Mouse (Mus musculus) stomach, embryonic 16.5 days (tissue): ENCODE measurements around the gene Tbc1d22a. TPM values are rescaled to one million over a fixed set of nuclear protein-coding genes. Genes with fewer than 3 reads are reported as not detected.
"Not testable (repeated sequence)": the region's sequence is repeated elsewhere in the genome, so short reads cannot be mapped to it uniquely, and the experiment has no call there.

Experiments used
- ATAC-seq: fragments of 200-750 bp; cut with Nextera tagmentation; 2 replicates; pipeline ENCODE4 v1.8.0; 2017; ENCODE audit warnings: moderate number of reproducible peaks, moderate TSS enrichment; ENCODE audit not compliant: insufficient read depth, low FRiP score
- H3K27ac ChIP-seq: fragments of 300-500 bp; sonication (generic); 2 replicates; pipeline ENCODE4 v1.5.1; 2014; ENCODE audit warnings: low read length
- H3K27me3 ChIP-seq: fragments of 300-500 bp; sonication (generic); 2 replicates; pipeline ENCODE4 v1.6.1; 2014; ENCODE audit warnings: low read length, control low read depth, mixed read lengths; ENCODE audit not compliant: control insufficient read depth, insufficient read depth
- H3K36me3 ChIP-seq: fragments of 300-500 bp; sonication (generic); 2 replicates; pipeline ENCODE4 v1.6.1; 2014; ENCODE audit warnings: low read length; ENCODE audit not compliant: control insufficient read depth, insufficient read depth
- H3K4me1 ChIP-seq: fragments of 300-500 bp; sonication (generic); 2 replicates; pipeline ENCODE4 v1.6.1; 2014; ENCODE audit warnings: low read length, control low read depth, mixed read lengths; ENCODE audit not compliant: control insufficient read depth, insufficient read depth
- H3K4me2 ChIP-seq: fragments of 300-500 bp; sonication (generic); 2 replicates; pipeline ENCODE4 v1.6.1; 2014; ENCODE audit warnings: low read depth, low read length, mixed read lengths
- H3K4me3 ChIP-seq: fragments of 300-500 bp; sonication (generic); replicated peaks from 2 replicates; pipeline ENCODE4 v1.5.1; 2014; ENCODE audit warnings: mild to moderate bottlenecking, low read length
- H3K9ac ChIP-seq: fragments of 300-500 bp; sonication (generic); 2 replicates; pipeline ENCODE4 v1.6.1; 2014; ENCODE audit warnings: low read length
- H3K9me3 ChIP-seq: fragments of 300-500 bp; sonication (generic); replicated peaks from 2 replicates; pipeline ENCODE4 v1.6.1; 2016; ENCODE audit warnings: low read length, control low read depth; ENCODE audit not compliant: control insufficient read depth
- WGBS: fragments of 180-500 bp; shearing (Covaris S2); extraction: QIAGEN DNeasy Blood & Tissue Kit; methylation state at CpG from one replicate; pipeline ENCODE4 v1.1.7; 2014; 5-methylcytosine and 5-hydroxymethylcytosine counted together
- polyA plus RNA-seq: library from polyadenylated mRNA; unstranded; fragments of >200 nt; fragmentation: Nextera tagmentation; extraction: Ambion mirVana; gene quantifications from 2 replicates; pipeline ENCODE4 v1.2.1, GENCODE M21; 2015

The Tbc1d22a gene
- polyA plus RNA-seq, 1 experiment from 2014 or later: 12.0 TPM

DNA sequence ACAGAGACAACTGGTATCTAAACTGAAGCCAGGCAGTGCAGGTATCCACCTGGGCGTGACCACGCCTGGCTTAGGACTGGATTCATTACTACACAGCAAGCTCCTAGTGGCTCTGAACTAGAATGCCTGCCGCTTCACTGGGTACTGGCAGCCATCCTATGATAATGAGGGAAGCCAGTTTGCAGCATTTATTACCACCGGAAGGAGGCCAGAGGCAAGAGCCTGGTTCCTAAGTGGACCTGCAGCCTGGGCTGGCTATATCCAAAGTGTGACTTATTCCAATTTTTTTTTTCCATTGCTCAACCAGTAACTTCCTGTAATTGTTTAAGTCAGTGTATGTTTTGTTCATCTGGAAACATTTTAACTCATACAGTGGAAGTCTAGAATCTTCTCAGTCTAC lies 7.9 kb upstream of the Tbc1d22a start:
- H3K36me3 ChIP-seq: no peaks in the 10 kb centered on the region
- H3K4me2 ChIP-seq: no peak overlapping the region
- H3K9me3 ChIP-seq: no peaks in the 10 kb centered on the region
- H3K4me3 ChIP-seq: no peak overlapping the region
- no peak for ATAC-seq
- H3K27ac ChIP-seq: no peak overlapping the region; the same call in none of the 2 replicates
- H3K9ac ChIP-seq: no peak overlapping the region
- no peaks in the 10 kb centered on the region for H3K27me3 ChIP-seq
- peaks cover 19% of the 10 kb centered on the region; the same call in 1 of the 2 replicates for H3K4me1 ChIP-seq
- WGBS: 69% methylated on average over 4 of the region's 4 CpGs

DNA sequence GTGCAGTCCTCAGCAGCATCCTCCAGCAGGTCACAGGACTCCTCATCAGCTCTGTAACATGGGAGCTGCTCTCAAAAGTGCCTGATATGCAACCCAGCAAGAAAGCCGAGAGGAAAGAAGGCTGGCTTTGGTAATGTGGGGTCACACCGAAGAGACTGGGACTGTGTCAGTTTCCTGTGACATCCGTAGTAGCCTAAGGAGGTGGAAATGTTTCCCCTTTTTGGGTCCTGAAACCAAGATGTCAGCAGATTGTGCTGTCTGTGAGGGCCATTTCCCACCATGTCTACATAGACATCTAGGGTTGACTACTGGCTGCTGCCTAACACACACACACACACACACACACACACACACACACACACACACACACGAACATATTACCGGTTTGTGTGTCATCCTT lies 2.1 kb upstream of the Tbc1d22a start:
- 91% methylated on average over 5 of the region's 5 CpGs for WGBS
- H3K36me3 ChIP-seq, H3K9ac ChIP-seq, ATAC-seq, H3K9me3 ChIP-seq, H3K27me3 ChIP-seq, H3K4me3 ChIP-seq, H3K27ac ChIP-seq, H3K4me2 ChIP-seq: not testable (repeated sequence)
- peaks cover 16% of the 10 kb centered on the region for H3K4me1 ChIP-seq

DNA sequence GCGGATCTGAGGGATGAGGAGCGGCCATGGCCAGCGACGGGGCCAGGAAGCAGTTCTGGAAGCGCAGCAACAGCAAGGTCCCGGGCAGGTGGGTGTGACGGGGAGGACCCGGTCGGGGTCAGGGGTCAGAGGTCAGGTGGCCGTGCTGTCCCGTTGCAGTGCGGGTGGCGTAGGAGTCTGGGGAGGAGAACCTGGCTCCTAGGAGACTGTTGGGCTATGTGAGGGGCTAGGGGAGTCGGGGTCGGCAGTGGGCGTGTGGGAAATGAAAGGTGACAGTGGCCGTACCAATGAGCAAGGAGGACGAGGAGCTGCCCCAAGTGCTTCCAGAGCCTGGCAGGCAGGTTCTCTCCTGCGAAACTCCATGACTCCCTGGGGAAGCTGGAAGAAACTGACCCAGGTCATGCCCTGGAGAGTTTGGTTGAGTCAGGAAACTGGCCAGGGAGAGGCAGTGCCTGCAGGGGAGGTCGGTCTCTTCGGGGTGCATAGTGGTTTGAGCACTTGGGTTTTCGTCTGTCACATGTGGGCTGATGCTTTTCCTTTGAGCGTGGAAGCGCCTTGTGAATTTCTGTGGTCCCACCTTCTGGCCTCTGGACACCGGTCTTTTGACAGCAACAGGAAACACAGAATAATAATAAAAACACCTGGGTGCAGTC lies 416 bp downstream of the Tbc1d22a start:
- ATAC-seq: no peak
- no peaks in the 10 kb centered on the region for H3K9me3 ChIP-seq
- H3K4me1 ChIP-seq: peaks cover 16% of the 10 kb centered on the region
- H3K4me2 ChIP-seq: peak overlapping the region; percentile 92
- H3K4me3 ChIP-seq: peak overlapping the region; percentile 89
- 11% methylated on average over 25 of the region's 25 CpGs for WGBS
- H3K27ac ChIP-seq: peak overlapping the region; percentile 92
- H3K27me3 ChIP-seq: no peaks in the 10 kb centered on the region
- no peaks in the 10 kb centered on the region for H3K36me3 ChIP-seq
- peak overlapping the region; percentile 94 for H3K9ac ChIP-seq

DNA sequence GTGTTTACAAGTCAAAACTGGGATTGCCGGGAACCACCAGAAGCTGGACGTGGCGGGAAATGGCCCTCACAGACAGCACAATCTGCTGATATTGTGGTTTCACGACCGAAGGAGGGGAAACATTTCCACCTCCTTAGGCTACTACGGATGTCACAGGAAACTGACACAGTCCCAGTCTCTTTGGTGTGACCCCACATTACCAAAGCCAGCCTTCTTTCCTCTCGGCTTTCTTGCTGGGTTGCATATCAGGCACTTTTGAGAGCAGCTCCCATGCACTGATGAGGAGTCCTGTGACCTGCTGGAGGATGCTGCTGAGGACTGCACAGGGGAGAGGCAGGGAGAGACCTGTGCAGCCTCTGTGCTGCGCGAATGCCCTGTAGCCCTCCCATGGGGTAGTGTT lies 2.4 kb downstream of the Tbc1d22a start:
- H3K36me3 ChIP-seq, ATAC-seq: not testable (repeated sequence)

DNA sequence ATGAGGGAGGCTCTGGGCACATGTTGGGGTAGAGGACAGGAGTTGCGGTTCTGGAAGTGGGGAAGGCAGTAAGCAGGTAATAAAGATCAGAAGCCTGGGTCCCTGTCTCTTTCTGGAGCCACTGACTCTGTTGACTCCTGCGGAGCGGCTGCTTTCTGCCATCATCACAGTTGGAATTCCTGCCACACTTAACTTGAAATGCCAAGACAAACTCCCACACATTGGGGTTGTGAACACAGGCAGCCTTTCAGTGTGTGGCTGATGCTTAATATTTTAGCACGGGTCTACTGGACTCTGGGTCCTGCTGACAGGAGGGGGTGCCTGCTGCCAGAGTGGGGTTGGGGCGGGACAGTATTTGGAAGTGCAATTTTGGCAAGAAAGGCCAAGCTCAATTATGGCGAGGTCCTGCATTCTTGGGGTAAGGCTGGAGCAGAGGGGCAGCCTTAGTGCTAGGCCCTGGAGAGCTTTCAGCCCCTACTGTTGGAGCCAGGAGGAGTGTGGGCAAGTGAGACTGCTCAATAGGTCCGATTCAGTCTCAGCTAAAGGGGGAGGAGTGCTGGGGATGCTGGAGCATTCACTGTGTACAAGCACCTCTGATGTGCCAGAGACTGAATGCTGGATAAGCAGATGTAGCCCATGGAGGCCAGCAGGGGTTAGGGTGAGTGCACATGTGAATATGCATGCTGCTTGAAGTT lies 5.4 kb downstream of the Tbc1d22a start:
- H3K27me3 ChIP-seq: no peaks in the 10 kb centered on the region
- H3K4me3 ChIP-seq: no peak overlapping the region
- H3K4me2 ChIP-seq: no peak overlapping the region
- no peaks in the 10 kb centered on the region for H3K9me3 ChIP-seq
- no peak overlapping the region for H3K27ac ChIP-seq
- H3K9ac ChIP-seq: no peak overlapping the region
- ATAC-seq: no peak
- H3K4me1 ChIP-seq: peaks cover 7% of the 10 kb centered on the region; the same call in 1 of the 2 replicates
- no peaks in the 10 kb centered on the region for H3K36me3 ChIP-seq
- 73% methylated on average over 7 of the region's 7 CpGs for WGBS

More for the DNA sequence above, 2.4 kb downstream of the Tbc1d22a start:
- WGBS: 85% methylated on average over 9 of the region's 9 CpGs
- H3K27me3 ChIP-seq, H3K9me3 ChIP-seq, H3K27ac ChIP-seq, H3K4me3 ChIP-seq, H3K4me2 ChIP-seq, H3K9ac ChIP-seq: not testable (repeated sequence)
- peaks cover 16% of the 10 kb centered on the region for H3K4me1 ChIP-seq

DNA sequence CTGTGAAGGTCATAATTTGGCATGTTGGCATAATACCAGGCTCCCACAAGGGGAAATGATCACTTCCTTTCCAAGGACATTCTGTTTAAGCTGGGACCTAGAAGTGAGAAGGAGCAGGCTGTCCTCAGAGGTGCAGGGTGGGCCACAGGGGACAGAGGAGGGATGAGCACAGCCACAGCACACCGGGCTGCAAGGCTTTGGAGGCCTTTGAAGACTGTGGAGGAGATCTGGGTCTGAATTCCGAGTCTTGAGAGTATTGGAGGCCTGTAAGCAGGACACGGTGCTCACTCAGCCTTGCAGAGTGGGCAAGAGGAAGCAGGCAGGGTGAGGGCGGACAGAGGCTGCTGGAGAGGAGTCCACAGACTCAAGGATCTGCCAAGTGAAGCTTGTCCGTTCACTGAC lies 6.0 kb downstream of the Tbc1d22a start:
- H3K4me3 ChIP-seq: no peak overlapping the region
- no peak overlapping the region for H3K4me2 ChIP-seq
- no peak overlapping the region for H3K27ac ChIP-seq
- H3K36me3 ChIP-seq: no peaks in the 10 kb centered on the region
- no peak for ATAC-seq
- no peaks in the 10 kb centered on the region for H3K9me3 ChIP-seq
- peaks cover 2% of the 10 kb centered on the region; the same call in 1 of the 2 replicates for H3K4me1 ChIP-seq
- H3K9ac ChIP-seq: no peak overlapping the region
- 80% methylated on average over 5 of the region's 5 CpGs for WGBS
- no peaks in the 10 kb centered on the region for H3K27me3 ChIP-seq

DNA sequence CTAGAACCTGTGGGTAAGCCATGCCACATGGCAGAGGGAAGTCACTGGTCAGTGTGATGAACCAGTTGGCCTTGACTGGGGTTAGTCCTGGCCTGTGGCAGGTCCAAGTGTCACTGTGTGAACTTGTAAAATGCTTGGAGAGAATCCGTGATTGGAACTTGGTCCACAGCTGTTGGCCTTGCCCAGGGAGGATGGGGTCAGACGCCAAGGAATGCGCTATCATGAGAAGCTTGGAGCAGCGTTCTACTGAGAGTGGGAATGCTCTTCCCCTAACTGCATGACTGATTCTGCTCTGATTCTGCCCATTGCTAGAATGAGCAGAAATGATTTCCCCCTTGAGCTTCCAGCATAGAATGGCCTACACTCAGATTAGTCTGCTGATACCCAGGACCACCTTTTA lies 6.5 kb downstream of the Tbc1d22a start:
- no peak overlapping the region for H3K9ac ChIP-seq
- no peak overlapping the region for H3K27ac ChIP-seq
- no peaks in the 10 kb centered on the region for H3K36me3 ChIP-seq
- H3K9me3 ChIP-seq: no peaks in the 10 kb centered on the region
- 82% methylated on average over 4 of the region's 4 CpGs for WGBS
- H3K4me1 ChIP-seq: no peaks in the 10 kb centered on the region
- H3K4me2 ChIP-seq: no peak overlapping the region
- no peaks in the 10 kb centered on the region for H3K27me3 ChIP-seq
- ATAC-seq: no peak
- no peak overlapping the region for H3K4me3 ChIP-seq

DNA sequence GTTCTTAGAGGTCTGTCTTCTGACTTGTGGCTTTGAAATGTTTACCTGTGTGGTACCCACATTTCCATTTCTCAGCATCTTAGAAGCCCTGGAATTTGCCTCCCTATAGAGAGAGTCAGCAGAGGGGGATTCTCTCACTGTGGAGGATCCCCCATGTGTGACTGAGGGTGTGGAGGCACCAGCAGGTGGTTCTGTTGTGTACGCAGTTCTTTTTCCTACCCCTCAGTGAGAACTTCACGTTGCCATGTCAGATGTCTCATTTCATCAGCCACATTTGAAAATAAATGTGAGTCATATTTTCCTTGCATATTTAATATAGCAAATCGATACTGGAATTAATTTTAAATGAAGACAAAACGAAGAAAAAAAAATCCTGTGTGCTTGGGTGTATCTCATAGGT lies 7.1 kb downstream of the Tbc1d22a start:
- ATAC-seq: no peak
- H3K27ac ChIP-seq: no peak overlapping the region
- no peak overlapping the region for H3K4me2 ChIP-seq
- no peak overlapping the region for H3K4me3 ChIP-seq
- no peaks in the 10 kb centered on the region for H3K9me3 ChIP-seq
- H3K4me1 ChIP-seq: no peaks in the 10 kb centered on the region
- WGBS: 77% methylated on average over 4 of the region's 4 CpGs
- no peaks in the 10 kb centered on the region for H3K27me3 ChIP-seq
- H3K9ac ChIP-seq: no peak overlapping the region
- no peaks in the 10 kb centered on the region for H3K36me3 ChIP-seq

DNA sequence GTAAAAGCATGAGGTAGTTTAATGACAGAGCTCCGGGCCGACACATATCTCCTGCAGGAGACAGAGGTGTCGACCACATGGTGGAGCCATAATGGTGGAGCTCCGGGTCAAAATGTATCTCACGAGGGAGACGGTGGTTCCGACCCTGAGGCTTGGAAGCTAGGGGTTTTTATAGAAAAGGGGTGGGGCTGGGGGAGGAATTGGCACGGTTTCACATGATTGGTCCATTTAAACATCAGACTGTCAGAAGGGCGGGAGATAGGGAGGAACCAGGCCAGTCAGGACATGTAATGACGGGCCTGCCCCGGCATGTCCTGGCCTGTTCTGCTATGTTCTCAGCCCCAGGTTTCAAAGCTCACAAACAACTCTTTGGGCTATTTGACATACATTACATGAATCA lies 7.6 kb downstream of the Tbc1d22a start:
- not testable (repeated sequence) for H3K4me1 ChIP-seq, H3K4me3 ChIP-seq, H3K9ac ChIP-seq, H3K4me2 ChIP-seq, ATAC-seq, H3K27ac ChIP-seq, H3K9me3 ChIP-seq, H3K27me3 ChIP-seq, H3K36me3 ChIP-seq
- 80% methylated on average over 11 of the region's 11 CpGs for WGBS
